Comparison of ENCODE assay signal across 16 mouse cellular contexts in genomic region chr10:27344278-27344677, GRCm38 (mm10).
DNase-seq lines count a peak whose midpoint lies in the region; ATAC-seq and TF ChIP-seq lines count a peak whose summit lies in the region.
"Had no signal": no experiment of that assay in that cellular context is flagged by ENCODE, and none has a peak within 500 bp of the region (broad histone marks: within the 10 kb centered on the region; RNA-seq: fewer than 3 reads in every experiment).

No protein-coding gene starts in this region.

- TF ChIP-seq EP300 in liver, postnatal 0 days (IDR thresholded peaks at IDR 0.05; ENCODE audit: low read depth), result no peak

- no peak overlapping the region for H3K27ac ChIP-seq in forebrain, embryonic 12.5 days
- no peak overlapping the region for H3K27ac ChIP-seq in forebrain, embryonic 16.5 days (ENCODE audit: low read length)
- no peak overlapping the region for H3K27ac ChIP-seq in hindbrain, embryonic 12.5 days
- H3K27ac ChIP-seq in neural tube, embryonic 11.5 days (ENCODE audit: low read depth, low read length), result no peak overlapping the region
- no peak overlapping the region for H3K27ac ChIP-seq in liver, postnatal 0 days (ENCODE audit: low read depth)
- H3K27ac ChIP-seq: gastrocnemius, adult 2 months; limb, embryonic 12.5 days; liver, embryonic 15.5 days had no signal

- TF ChIP-seq CTCF in liver, postnatal 0 days (IDR thresholded peaks at IDR 0.05; ENCODE audit: low read depth), result no peak

- no peaks in the 10 kb centered on the region for H3K27me3 ChIP-seq in forebrain, embryonic 12.5 days
- H3K27me3 ChIP-seq in forebrain, embryonic 16.5 days (replicated peaks; ENCODE audit: control insufficient read depth, insufficient read depth, low read length), result no peaks in the 10 kb centered on the region
- H3K27me3 ChIP-seq in hindbrain, embryonic 12.5 days, result no peaks in the 10 kb centered on the region
- H3K27me3 ChIP-seq in neural tube, embryonic 11.5 days (ENCODE audit: control insufficient read depth, insufficient read depth, low read length), result no peaks in the 10 kb centered on the region
- no peaks in the 10 kb centered on the region for H3K27me3 ChIP-seq in liver, postnatal 0 days (ENCODE audit: insufficient read depth, low read length)
- H3K27me3 ChIP-seq: limb, embryonic 12.5 days; liver, embryonic 15.5 days had no signal

- ATAC-seq in forebrain, embryonic 12.5 days (ENCODE audit: low FRiP score), result 0 out of 2 replicates have a peak, but pooled peaks have one; percentile 55
- no peak for ATAC-seq in forebrain, embryonic 16.5 days
- 0 out of 2 replicates have a peak, but pooled peaks have one; percentile 43 for ATAC-seq in hindbrain, embryonic 12.5 days (ENCODE audit: low FRiP score)
- ATAC-seq in neural tube, embryonic 11.5 days (ENCODE audit: insufficient read depth, low FRiP score, low TSS enrichment), result peak; percentile 51; the same call in 1 of the 2 replicates
- no peak for ATAC-seq in liver, postnatal 0 days

- H3K4me1 ChIP-seq in forebrain, embryonic 12.5 days, result no peaks in the 10 kb centered on the region
- no peaks in the 10 kb centered on the region for H3K4me1 ChIP-seq in forebrain, embryonic 16.5 days (replicated peaks; ENCODE audit: control insufficient read depth, insufficient read depth, low read length)
- peaks cover 3% of the 10 kb centered on the region; the same call in 1 of the 2 replicates for H3K4me1 ChIP-seq in hindbrain, embryonic 12.5 days
- H3K4me1 ChIP-seq in neural tube, embryonic 11.5 days (ENCODE audit: control insufficient read depth, insufficient read depth, low read length), result no peaks in the 10 kb centered on the region
- no peaks in the 10 kb centered on the region for H3K4me1 ChIP-seq in liver, postnatal 0 days (ENCODE audit: insufficient read depth)
- H3K4me1 ChIP-seq: liver, embryonic 15.5 days had no signal

- intact Hi-C loops in heart, postnatal 14 days (cut with DNase I), result no loop called here

- no peak overlapping the region for H3K4me3 ChIP-seq in forebrain, embryonic 12.5 days (replicated peaks)
- no peak overlapping the region for H3K4me3 ChIP-seq in forebrain, embryonic 16.5 days (replicated peaks; ENCODE audit: low read length)
- H3K4me3 ChIP-seq in hindbrain, embryonic 12.5 days, result no peak overlapping the region
- no peak overlapping the region for H3K4me3 ChIP-seq in neural tube, embryonic 11.5 days (ENCODE audit: low read depth, low read length)
- H3K4me3 ChIP-seq in liver, postnatal 0 days (ENCODE audit: low read depth, low read length), result no peak overlapping the region
- H3K4me3 ChIP-seq: erythroblast, embryonic 14.5 days; gastrocnemius, adult 2 months; limb, embryonic 12.5 days; liver, embryonic 15.5 days had no signal

- no peaks in the 10 kb centered on the region for H3K36me3 ChIP-seq in forebrain, embryonic 12.5 days (replicated peaks)
- no peaks in the 10 kb centered on the region for H3K36me3 ChIP-seq in forebrain, embryonic 16.5 days (ENCODE audit: control insufficient read depth, insufficient read depth)
- H3K36me3 ChIP-seq in hindbrain, embryonic 12.5 days, result no peaks in the 10 kb centered on the region
- H3K36me3 ChIP-seq in neural tube, embryonic 11.5 days (ENCODE audit: control insufficient read depth, insufficient read depth, low read length), result no peaks in the 10 kb centered on the region
- H3K36me3 ChIP-seq in liver, postnatal 0 days (replicated peaks; ENCODE audit: insufficient read depth, low read length), result no peaks in the 10 kb centered on the region
- H3K36me3 ChIP-seq: limb, embryonic 12.5 days; liver, embryonic 15.5 days had no signal

- 44% methylated on average over 7 of the region's 7 CpGs for WGBS in forebrain, embryonic 12.5 days
- 39% methylated on average over 7 of the region's 7 CpGs for WGBS in forebrain, embryonic 16.5 days
- 33% methylated on average over 7 of the region's 7 CpGs for WGBS in hindbrain, embryonic 12.5 days
- 52% methylated on average over 7 of the region's 7 CpGs for WGBS in neural tube, embryonic 11.5 days
- 61% methylated on average over 7 of the region's 7 CpGs for WGBS in liver, postnatal 0 days (ENCODE audit: insufficient replicate concordance)

- no peak overlapping the region for H3K4me2 ChIP-seq in forebrain, embryonic 12.5 days
- no peak overlapping the region for H3K4me2 ChIP-seq in forebrain, embryonic 16.5 days (ENCODE audit: low read length)
- H3K4me2 ChIP-seq in hindbrain, embryonic 12.5 days (replicated peaks), result no peak overlapping the region
- H3K4me2 ChIP-seq in neural tube, embryonic 11.5 days (ENCODE audit: low read depth), result no peak overlapping the region
- no peak overlapping the region for H3K4me2 ChIP-seq in liver, postnatal 0 days (ENCODE audit: low read depth, low read length)
- H3K4me2 ChIP-seq: limb, embryonic 12.5 days; liver, embryonic 15.5 days had no signal

- DNase-seq in embryo, embryonic 11 days, result peak; percentile 31
- DNase-seq in neural tube, embryonic 11.5 days (ENCODE audit: low spot score), result no peak
- DNase-seq in heart, postnatal 14 days, result no peak
- no peak for DNase-seq in gastrocnemius, postnatal 25 days
- DNase-seq in liver, postnatal 0 days, result no peak
- DNase-seq: cerebellum, postnatal 14 days; gastrocnemius, adult 2 months; kidney, adult 11 months; right cerebral cortex, postnatal 4 days; thymus, postnatal 25 days had no signal

- no peaks in the 10 kb centered on the region for H3K9me3 ChIP-seq in forebrain, embryonic 12.5 days
- no peaks in the 10 kb centered on the region; the same call in 1 of the 2 replicates for H3K9me3 ChIP-seq in forebrain, embryonic 16.5 days (ENCODE audit: control insufficient read depth, low read length)
- H3K9me3 ChIP-seq in hindbrain, embryonic 12.5 days (replicated peaks), result no peaks in the 10 kb centered on the region
- no peaks in the 10 kb centered on the region for H3K9me3 ChIP-seq in neural tube, embryonic 11.5 days (ENCODE audit: control insufficient read depth, low read length)
- no peaks in the 10 kb centered on the region for H3K9me3 ChIP-seq in liver, postnatal 0 days (ENCODE audit: low read length)
- H3K9me3 ChIP-seq: liver, embryonic 15.5 days had no signal

- H3K9ac ChIP-seq in forebrain, embryonic 12.5 days, result no peak overlapping the region
- no peak overlapping the region for H3K9ac ChIP-seq in forebrain, embryonic 16.5 days (replicated peaks; ENCODE audit: low read depth, low read length)
- no peak overlapping the region for H3K9ac ChIP-seq in hindbrain, embryonic 12.5 days
- H3K9ac ChIP-seq in neural tube, embryonic 11.5 days (ENCODE audit: low read length), result no peak overlapping the region
- no peak overlapping the region for H3K9ac ChIP-seq in liver, postnatal 0 days (replicated peaks)
- H3K9ac ChIP-seq: limb, embryonic 12.5 days; liver, embryonic 15.5 days had no signal

Comparison
In these comparisons a context has a peak if more than half of its experiments do, and no peak if none do; other contexts are left out.
1. ATAC-seq: peak in forebrain, embryonic 12.5 days (single experiment), hindbrain, embryonic 12.5 days (single experiment) and neural tube, embryonic 11.5 days (single experiment); none in forebrain, embryonic 16.5 days (single experiment) and liver, postnatal 0 days (single experiment).